Mouse (Mus musculus): Measurements from ENCODE around the gene Cabp4. TPM values are rescaled to one million over a fixed set of nuclear protein-coding genes. Genes with fewer than 3 reads are reported as not detected.

Cabp4 gene
- 0.19 and 0.34 TPM in 2 replicates for polyA plus RNA-seq (2015; fragmentation: Nextera tagmentation; extraction: Ambion mirVana)

GRCm38 (mm10) chr19:4143759-4144268, at the start of gene Cabp4:
TSS of gene Cabp4 (minus strand) at chr19:4144033.
- WGBS: 84% methylated on average over 7 of the region's 7 CpGs
- no peak within 1 kb of the TSS for H3K4me2 ChIP-seq (replicated peaks)
- peaks cover 20% of the 10 kb centered on the region for H3K4me1 ChIP-seq (replicated peaks)
- no peak for ATAC-seq
- H3K27ac ChIP-seq: no peak within 1 kb of the TSS
- no peaks in the 10 kb centered on the region for H3K36me3 ChIP-seq
- no peak within 1 kb of the TSS for H3K4me3 ChIP-seq (replicated peaks)
- no peaks in the 10 kb centered on the region for H3K9me3 ChIP-seq
- H3K9ac ChIP-seq (replicated peaks): no peak within 1 kb of the TSS
- no peaks in the 10 kb centered on the region for H3K27me3 ChIP-seq

DNA sequence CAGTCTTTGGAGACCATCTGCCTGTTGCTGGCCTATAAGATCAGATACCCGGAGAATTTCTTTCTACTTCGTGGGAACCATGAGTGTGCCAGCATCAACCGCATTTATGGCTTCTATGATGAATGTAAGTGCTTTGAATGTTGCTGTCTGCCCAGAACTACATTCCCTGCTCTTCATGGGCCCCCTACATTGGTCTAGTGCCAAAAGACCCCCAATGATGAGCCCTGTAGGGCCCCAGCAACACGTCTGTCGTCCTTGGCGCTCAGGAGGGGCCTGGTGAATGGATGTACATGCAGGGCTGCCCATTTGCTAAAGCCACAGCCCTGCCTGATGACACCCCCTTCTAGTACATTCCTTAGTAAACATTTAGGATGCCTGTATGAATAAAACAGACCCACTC, 49.3 kb upstream of the Cabp4 start:
- no peak overlapping the region for H3K27ac ChIP-seq

DNA sequence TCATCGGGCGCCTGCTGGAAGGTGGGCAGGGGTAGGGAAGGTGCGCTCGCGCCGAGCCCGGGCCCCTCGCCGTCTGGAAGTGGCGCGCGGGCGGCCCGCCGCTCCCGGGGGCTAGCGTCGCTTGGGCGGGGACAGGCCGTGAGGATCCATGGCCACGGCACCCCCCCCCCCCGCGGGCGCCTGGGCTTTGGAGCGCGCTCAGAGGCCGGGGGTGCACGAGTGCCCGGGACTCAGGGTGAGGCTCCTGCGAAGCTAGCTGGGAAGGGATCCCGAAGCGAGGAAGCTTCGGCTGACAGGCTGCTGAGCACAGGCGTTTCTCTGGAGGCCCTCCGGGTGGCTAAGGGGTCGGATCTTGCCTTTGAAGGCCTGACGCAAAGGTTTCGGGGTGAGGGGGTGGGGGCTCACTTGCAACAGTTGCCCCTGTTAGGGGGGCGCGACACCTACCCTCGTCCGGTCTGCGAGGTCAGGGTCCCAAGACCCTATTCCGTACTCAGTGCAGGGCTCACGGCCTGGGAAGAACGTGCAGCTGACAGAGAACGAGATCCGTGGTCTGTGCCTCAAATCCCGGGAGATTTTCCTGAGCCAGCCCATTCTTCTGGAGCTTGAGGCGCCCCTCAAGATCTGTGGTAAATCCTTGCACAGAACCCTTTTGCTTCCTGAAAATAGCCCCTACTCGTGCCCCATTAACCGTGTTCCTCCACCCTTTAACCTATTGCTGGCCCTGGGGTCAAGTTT, 48.6 kb upstream of the Cabp4 start:
- Histone ChIP-seq H3K9ac (replicated peaks) (peak overlapping the region; percentile 96), H3K4me2 (replicated peaks) (peak overlapping the region; percentile 98), H3K27me3 (no peaks in the 10 kb centered on the region), H3K4me3 (replicated peaks) (peak overlapping the region; percentile 97), H3K9me3 (no peaks in the 10 kb centered on the region), H3K4me1 (replicated peaks) (peaks cover 20% of the 10 kb centered on the region), H3K36me3 (peaks cover 42% of the 10 kb centered on the region), H3K27ac (peak overlapping the region; percentile 91)
- peak; percentile 15 for ATAC-seq
- WGBS: under 1% methylated on average over 38 of the region's 52 CpGs

More for the DNA sequence above, 49.3 kb upstream of the Cabp4 start:
- peaks cover 20% of the 10 kb centered on the region for H3K4me1 ChIP-seq (replicated peaks)
- H3K9ac ChIP-seq (replicated peaks): peak overlapping the region; percentile 96
- H3K36me3 ChIP-seq: peaks cover 47% of the 10 kb centered on the region
- ATAC-seq: no peak
- 58% methylated on average over 6 of the region's 6 CpGs for WGBS
- peak overlapping the region; percentile 97 for H3K4me3 ChIP-seq (replicated peaks)
- no peaks in the 10 kb centered on the region for H3K9me3 ChIP-seq
- H3K27me3 ChIP-seq: no peaks in the 10 kb centered on the region
- peak overlapping the region; percentile 98 for H3K4me2 ChIP-seq (replicated peaks)

DNA sequence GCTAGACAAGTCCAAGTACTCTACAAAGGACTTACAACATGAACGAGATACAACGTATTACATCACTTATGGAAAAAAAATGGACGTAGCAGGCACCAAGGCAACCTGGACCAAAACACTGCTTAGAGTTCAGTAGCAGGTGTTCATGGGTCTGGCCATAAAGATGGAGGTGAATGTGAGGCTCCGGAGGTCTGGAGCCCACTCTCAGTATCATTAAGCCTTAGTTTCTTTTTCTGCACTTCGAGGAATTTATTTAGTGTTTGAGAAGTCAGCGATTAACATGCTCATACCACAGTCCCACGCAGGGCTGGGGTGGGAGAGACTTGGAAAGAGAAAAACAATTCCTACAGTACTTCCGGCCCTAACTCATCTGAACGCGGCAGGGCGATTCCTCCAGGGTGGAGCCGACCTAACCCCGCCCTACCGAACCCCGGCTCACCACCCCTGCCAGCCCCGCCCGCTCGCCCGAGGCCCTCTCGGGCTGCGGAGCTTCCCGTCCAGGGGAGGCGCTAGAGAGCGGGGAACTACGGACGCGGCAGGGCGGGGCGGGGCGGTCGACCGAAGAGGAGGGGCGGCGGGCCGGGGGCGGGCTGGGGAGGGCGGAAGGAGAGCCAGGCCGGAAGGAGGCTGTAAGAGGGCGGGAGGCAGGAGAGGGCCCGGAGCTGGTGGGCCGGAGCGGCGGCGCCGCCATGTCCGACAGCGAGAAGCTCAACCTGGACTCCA, 47.9 kb upstream of the Cabp4 start, which contains the start of gene Ppp1ca:
Ppp1ca (plus strand) TSS at position 538 of the 723 bp plus-strand sequence.
- ATAC-seq: peak; percentile 93
- 8% methylated on average over 46 of the region's 47 CpGs for whole genome bisulfite sequencing

GRCm38 (mm10) chr19:4190831-4191334, 47.0 kb upstream of the Cabp4 start, which contains the start of gene Tbc1d10c:
TSS of gene Tbc1d10c (minus strand) at chr19:4191284.
- 76% methylated on average over 4 of the region's 4 CpGs for WGBS
- H3K4me3 ChIP-seq (replicated peaks): peak within 1 kb of the TSS; percentile 97

More for the DNA sequence above, 47.9 kb upstream of the Cabp4 start, which contains the start of gene Ppp1ca:
- Histone ChIP-seq H3K27me3 (no peaks in the 10 kb centered on the region), H3K9me3 (no peaks in the 10 kb centered on the region), H3K4me2 (replicated peaks) (peak within 1 kb of the TSS; percentile 98), H3K27ac (peak within 1 kb of the TSS; percentile 91), H3K9ac (replicated peaks) (peak within 1 kb of the TSS; percentile 96), H3K4me1 (replicated peaks) (peaks cover 20% of the 10 kb centered on the region), H3K4me3 (replicated peaks) (peak within 1 kb of the TSS; percentile 97), H3K36me3 (peaks cover 35% of the 10 kb centered on the region)

GRCm38 (mm10) chr19:4189051-4189620, 45.3 kb upstream of the Cabp4 start:
- WGBS: 85% methylated on average over 12 of the region's 12 CpGs
- Histone ChIP-seq H3K9ac (replicated peaks) (no peak overlapping the region), H3K4me2 (replicated peaks) (no peak overlapping the region), H3K27ac (no peak overlapping the region), H3K36me3 (peaks cover 9% of the 10 kb centered on the region), H3K4me3 (replicated peaks) (no peak overlapping the region), H3K27me3 (no peaks in the 10 kb centered on the region), H3K9me3 (no peaks in the 10 kb centered on the region), H3K4me1 (replicated peaks) (peaks cover 19% of the 10 kb centered on the region)
- ATAC-seq: no peak

More at GRCm38 (mm10) chr19:4190831-4191334, 47.0 kb upstream of the Cabp4 start, which contains the start of gene Tbc1d10c:
- peak within 1 kb of the TSS; percentile 98 for H3K4me2 ChIP-seq (replicated peaks)
- peaks cover 20% of the 10 kb centered on the region for H3K4me1 ChIP-seq (replicated peaks)
- peaks cover 27% of the 10 kb centered on the region for H3K36me3 ChIP-seq
- H3K9me3 ChIP-seq: no peaks in the 10 kb centered on the region
- no peak for ATAC-seq
- peak within 1 kb of the TSS; percentile 91 for H3K27ac ChIP-seq
- H3K9ac ChIP-seq (replicated peaks): peak within 1 kb of the TSS; percentile 96
- no peaks in the 10 kb centered on the region for H3K27me3 ChIP-seq

DNA sequence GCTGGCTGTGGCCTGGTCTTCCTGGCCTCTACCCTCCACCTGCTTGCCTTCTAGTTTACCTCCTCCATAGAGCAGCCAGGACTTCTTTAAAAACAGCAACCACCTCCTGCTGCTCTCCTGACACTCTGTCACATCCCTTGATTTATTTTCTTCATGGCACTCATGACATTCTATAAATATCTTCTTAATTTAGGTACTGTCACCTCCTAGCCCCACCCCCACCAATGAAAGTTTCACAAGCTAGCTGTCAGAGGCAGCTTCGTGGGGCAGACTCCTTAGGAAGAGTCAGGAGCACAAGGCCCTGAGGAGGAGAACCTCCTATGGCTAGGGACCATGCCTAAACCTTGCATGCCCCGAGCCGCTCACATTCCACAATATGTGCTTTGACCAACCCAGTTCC, 43.5 kb upstream of the Cabp4 start:
- Histone ChIP-seq H3K4me2 (replicated peaks) (no peak overlapping the region), H3K27ac (no peak overlapping the region), H3K4me1 (replicated peaks) (peaks cover 2% of the 10 kb centered on the region; the same call in 1 of the 2 replicates), H3K9ac (replicated peaks) (no peak overlapping the region), H3K27me3 (no peaks in the 10 kb centered on the region), H3K36me3 (no peaks in the 10 kb centered on the region), H3K4me3 (replicated peaks) (no peak overlapping the region), H3K9me3 (no peaks in the 10 kb centered on the region)
- 83% methylated on average over 3 of the region's 3 CpGs for WGBS
- no peak for ATAC-seq

DNA sequence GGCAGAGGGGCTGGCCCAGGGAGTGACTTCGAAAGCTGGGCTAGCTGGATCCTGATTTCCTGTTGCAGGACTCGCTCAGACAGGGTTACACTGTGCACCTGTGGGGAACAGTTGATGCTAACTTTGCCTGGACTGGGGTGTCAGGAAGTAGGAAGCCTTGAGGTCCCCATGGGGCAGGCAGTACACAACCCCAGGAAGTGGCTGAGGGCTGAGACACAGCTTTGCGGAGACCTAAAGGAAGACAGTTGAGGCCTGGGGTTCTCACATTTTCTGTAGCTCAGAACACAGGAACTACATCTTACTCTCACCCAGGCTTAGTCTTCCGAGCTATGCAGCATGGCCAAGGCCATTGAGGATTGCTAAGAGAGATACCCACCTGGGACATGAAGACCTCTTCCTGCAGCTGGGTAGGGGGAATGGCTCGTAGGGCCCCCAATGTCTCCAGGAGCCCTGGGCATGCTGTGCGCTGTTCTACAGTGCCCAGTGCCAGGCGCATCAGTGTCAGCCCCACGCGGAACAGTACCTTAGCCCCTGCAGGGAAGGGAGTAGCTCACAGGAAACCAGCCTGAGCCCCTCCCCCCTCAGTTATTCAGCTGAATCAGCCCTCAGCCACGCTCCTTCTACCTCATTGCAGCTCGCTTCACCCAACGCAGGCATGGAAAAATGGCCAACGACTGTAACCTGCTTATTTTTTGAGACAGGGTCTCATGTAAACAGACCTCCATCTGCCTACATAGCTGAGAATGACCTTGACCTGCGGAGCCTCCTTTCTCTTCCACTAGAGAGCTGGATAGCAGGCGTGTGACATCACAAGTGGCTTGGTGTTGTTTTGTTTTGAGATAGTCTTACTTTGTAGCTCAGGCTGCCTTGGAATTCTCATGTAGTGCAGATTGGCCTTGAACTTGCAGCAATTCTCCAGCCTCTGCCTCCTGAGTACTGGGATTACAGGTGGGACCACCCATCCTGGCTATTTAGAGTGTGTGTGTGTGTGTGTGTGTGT, 41.4 kb upstream of the Cabp4 start:
- no peaks in the 10 kb centered on the region for H3K9me3 ChIP-seq
- no peak overlapping the region for H3K4me2 ChIP-seq (replicated peaks)
- ATAC-seq: no peak
- no peak overlapping the region for H3K27ac ChIP-seq
- H3K9ac ChIP-seq (replicated peaks): no peak overlapping the region
- H3K4me1 ChIP-seq (replicated peaks): peaks cover 9% of the 10 kb centered on the region
- no peaks in the 10 kb centered on the region for H3K27me3 ChIP-seq
- no peak overlapping the region for H3K4me3 ChIP-seq (replicated peaks)
- no peaks in the 10 kb centered on the region for H3K36me3 ChIP-seq
- 65% methylated on average over 15 of the region's 15 CpGs for WGBS

- no peaks in the 10 kb centered on the region for H3K27me3 ChIP-seq
- peaks cover 9% of the 10 kb centered on the region for H3K4me1 ChIP-seq (replicated peaks)
- WGBS: 63% methylated on average over 2 of the region's 2 CpGs
- H3K9me3 ChIP-seq: no peaks in the 10 kb centered on the region
- no peak overlapping the region for H3K9ac ChIP-seq (replicated peaks)
- ATAC-seq: no peak
- H3K27ac ChIP-seq: no peak overlapping the region
- no peak overlapping the region for H3K4me3 ChIP-seq (replicated peaks)
- no peak overlapping the region for H3K4me2 ChIP-seq (replicated peaks)
- no peaks in the 10 kb centered on the region for H3K36me3 ChIP-seq
These were observed 39.9 kb upstream of the Cabp4 start for GRCm38 (mm10) chr19:4183689-4184088.

GRCm38 (mm10) chr19:4181892-4182291, 38.1 kb upstream of the Cabp4 start:
- Histone ChIP-seq H3K36me3 (no peaks in the 10 kb centered on the region), H3K4me2 (replicated peaks) (no peak overlapping the region), H3K9me3 (no peaks in the 10 kb centered on the region), H3K27me3 (0 out of 2 replicates have a peak, but pooled peaks cover 2% of the 10 kb centered on the region), H3K27ac (no peak overlapping the region), H3K9ac (replicated peaks) (peak overlapping the region; percentile 28; the same call in 1 of the 2 replicates), H3K4me1 (replicated peaks) (peaks cover 9% of the 10 kb centered on the region), H3K4me3 (replicated peaks) (no peak overlapping the region)
- WGBS: 39% methylated on average over 3 of the region's 3 CpGs
- ATAC-seq: no peak
